Mouse (Mus musculus) megakaryocyte, embryonic 14.5 days (primary cell): ENCODE data around the gene Cd177.

ENCODE experiments used
- FLI1 ChIP-seq: IDR thresholded peaks from 2 replicates; pipeline ENCODE4 v1.6.1; 2012; ENCODE audit warnings: low read length, inconsistent platforms, mixed read lengths
- GATA1 ChIP-seq: IDR thresholded peaks from 3 replicates; pipeline ENCODE4 v1.6.1; 2012; ENCODE audit warnings: mixed read lengths, low read length, inconsistent platforms, borderline replicate concordance

GRCm38 (mm10) chr7:24750695-24751094 lies 9.4 kb downstream of the Cd177 start:
- TF ChIP-seq GATA1, result no peak
- no peak for TF ChIP-seq FLI1
